Mouse (Mus musculus): ENCODE data around the gene Anxa2. TPM values are rescaled to one million over a fixed set of nuclear protein-coding genes. Genes with fewer than 3 reads are reported as not detected.

The Anxa2 gene
- polyA plus RNA-seq, 1 experiment from 2014 or later = 544 TPM

GRCm38 (mm10) chr9:69463046-69463445, 9.6 kb downstream of the Anxa2 start:
- Histone ChIP-seq H3K9ac (no peak overlapping the region), H3K27me3 (no peaks in the 10 kb centered on the region), H3K4me2 (no peak overlapping the region), H3K36me3 (peaks cover 39% of the 10 kb centered on the region), H3K9me3 (replicated peaks) (no peaks in the 10 kb centered on the region), H3K4me3 (no peak overlapping the region), H3K27ac (no peak overlapping the region), H3K4me1 (replicated peaks) (peaks cover 52% of the 10 kb centered on the region)
- 70% methylated on average over 2 of the region's 2 CpGs for WGBS
- no peak for ATAC-seq (replicated peaks; ENCODE audit: insufficient number of reproducible peaks, insufficient read depth, low FRiP score, low read depth)

DNA sequence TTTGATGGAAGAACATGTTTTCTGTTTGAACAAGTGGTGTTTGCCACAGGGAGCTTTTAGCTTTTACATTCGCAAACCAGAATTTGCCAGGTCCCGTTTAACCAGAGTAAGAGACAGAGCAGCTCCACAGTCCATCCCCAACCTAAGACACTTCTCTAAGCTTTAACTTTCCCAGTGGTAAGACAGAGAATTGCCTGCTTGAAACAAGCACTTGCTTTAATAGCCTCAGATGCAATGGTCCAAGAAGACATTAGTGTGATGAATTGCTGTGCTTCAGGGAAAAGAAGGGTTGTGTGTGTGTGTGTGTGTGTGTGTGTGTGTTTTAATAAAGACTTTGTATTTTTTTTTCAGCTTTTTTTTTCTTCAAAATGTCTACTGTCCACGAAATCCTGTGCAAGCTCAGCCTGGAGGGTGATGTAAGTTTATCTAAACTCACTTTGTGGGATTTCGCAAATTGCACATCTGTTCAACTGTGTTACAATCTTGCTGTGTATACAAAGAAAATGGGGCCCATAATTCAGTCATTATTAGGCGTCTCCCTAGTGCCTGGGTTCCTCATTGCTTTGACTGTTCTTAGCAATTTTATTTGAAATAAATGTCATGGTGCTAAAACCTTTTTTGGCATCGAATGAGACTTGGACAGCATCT, 10.8 kb downstream of the Anxa2 start:
- no peak overlapping the region for H3K4me3 ChIP-seq
- H3K27me3 ChIP-seq = no peaks in the 10 kb centered on the region
- no peak for ATAC-seq (replicated peaks; ENCODE audit: insufficient number of reproducible peaks, insufficient read depth, low FRiP score, low read depth)
- H3K9ac ChIP-seq = no peak overlapping the region
- H3K4me2 ChIP-seq = no peak overlapping the region
- no peaks in the 10 kb centered on the region for H3K9me3 ChIP-seq (replicated peaks)
- peaks cover 47% of the 10 kb centered on the region for H3K36me3 ChIP-seq
- WGBS = 80% methylated on average over 6 of the region's 6 CpGs
- H3K27ac ChIP-seq = no peak overlapping the region
- H3K4me1 ChIP-seq (replicated peaks) = peaks cover 50% of the 10 kb centered on the region

- no peak overlapping the region for H3K27ac ChIP-seq
- no peak overlapping the region for H3K4me3 ChIP-seq
- no peak overlapping the region for H3K4me2 ChIP-seq
- H3K9me3 ChIP-seq (replicated peaks) = no peaks in the 10 kb centered on the region
- no peaks in the 10 kb centered on the region for H3K27me3 ChIP-seq
- peaks cover 55% of the 10 kb centered on the region for H3K4me1 ChIP-seq (replicated peaks)
- ATAC-seq (replicated peaks; ENCODE audit: insufficient number of reproducible peaks, insufficient read depth, low FRiP score, low read depth) = no peak
- H3K9ac ChIP-seq = no peak overlapping the region
- H3K36me3 ChIP-seq = peaks cover 52% of the 10 kb centered on the region
- 77% methylated on average over 4 of the region's 4 CpGs for WGBS
These were observed 12.7 kb downstream of the Anxa2 start for GRCm38 (mm10) chr9:69466098-69466497.

GRCm38 (mm10) chr9:69467310-69467939, 14.0 kb downstream of the Anxa2 start:
- Histone ChIP-seq H3K27ac (peak overlapping the region; percentile 35), H3K9ac (no peak overlapping the region), H3K27me3 (no peaks in the 10 kb centered on the region), H3K4me1 (replicated peaks) (peaks cover 66% of the 10 kb centered on the region), H3K36me3 (peaks cover 45% of the 10 kb centered on the region), H3K9me3 (replicated peaks) (no peaks in the 10 kb centered on the region), H3K4me3 (no peak overlapping the region), H3K4me2 (no peak overlapping the region)
- WGBS = 54% methylated on average over 10 of the region's 10 CpGs
- ATAC-seq (replicated peaks; ENCODE audit: insufficient number of reproducible peaks, insufficient read depth, low FRiP score, low read depth) = no peak

DNA sequence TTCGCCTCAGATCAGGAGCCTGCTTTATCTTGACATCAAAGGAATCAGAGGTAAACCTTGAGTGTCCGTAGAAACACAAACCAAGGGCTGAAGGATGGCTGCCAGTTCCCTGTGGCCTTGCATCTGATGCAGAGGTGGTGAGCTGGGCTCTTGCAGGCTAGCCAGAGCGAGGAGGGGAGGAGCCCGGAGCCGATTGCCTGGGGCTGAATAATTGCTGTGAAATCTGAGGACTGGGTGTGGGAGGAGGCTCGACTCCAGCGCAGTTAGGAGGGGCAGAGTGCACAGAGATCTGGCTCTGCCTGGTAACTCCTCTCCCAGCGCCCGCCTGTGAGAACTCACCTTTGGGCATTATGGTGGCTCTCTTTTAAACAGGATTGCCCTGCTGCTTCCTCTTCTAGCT, 15.6 kb downstream of the Anxa2 start:
- WGBS = 18% methylated on average over 9 of the region's 9 CpGs
- H3K4me2 ChIP-seq = no peak overlapping the region
- no peak overlapping the region for H3K4me3 ChIP-seq
- no peaks in the 10 kb centered on the region for H3K9me3 ChIP-seq (replicated peaks)
- H3K36me3 ChIP-seq = peaks cover 47% of the 10 kb centered on the region
- no peak overlapping the region for H3K9ac ChIP-seq
- no peaks in the 10 kb centered on the region for H3K27me3 ChIP-seq
- H3K4me1 ChIP-seq (replicated peaks) = peaks cover 80% of the 10 kb centered on the region
- ATAC-seq (replicated peaks; ENCODE audit: insufficient number of reproducible peaks, insufficient read depth, low FRiP score, low read depth) = peak; percentile 68
- H3K27ac ChIP-seq = peak overlapping the region; percentile 91

GRCm38 (mm10) chr9:69470362-69470761, 16.9 kb downstream of the Anxa2 start:
- Histone ChIP-seq H3K36me3 (peaks cover 45% of the 10 kb centered on the region), H3K4me3 (no peak overlapping the region), H3K4me2 (peak overlapping the region; percentile 35), H3K4me1 (replicated peaks) (peaks cover 77% of the 10 kb centered on the region), H3K27me3 (no peaks in the 10 kb centered on the region), H3K27ac (peak overlapping the region; percentile 91), H3K9me3 (replicated peaks) (no peaks in the 10 kb centered on the region), H3K9ac (no peak overlapping the region)
- WGBS = 43% methylated on average over 5 of the region's 5 CpGs
- no peak for ATAC-seq (replicated peaks; ENCODE audit: insufficient number of reproducible peaks, insufficient read depth, low FRiP score, low read depth)

GRCm38 (mm10) chr9:69470921-69471320, 17.5 kb downstream of the Anxa2 start:
- H3K9ac ChIP-seq = no peak overlapping the region
- no peak overlapping the region for H3K4me3 ChIP-seq
- peaks cover 71% of the 10 kb centered on the region for H3K4me1 ChIP-seq (replicated peaks)
- H3K4me2 ChIP-seq = peak overlapping the region; percentile 35
- H3K9me3 ChIP-seq (replicated peaks) = no peaks in the 10 kb centered on the region
- peaks cover 40% of the 10 kb centered on the region for H3K36me3 ChIP-seq
- peak; percentile 75 for ATAC-seq (replicated peaks; ENCODE audit: insufficient number of reproducible peaks, insufficient read depth, low FRiP score, low read depth)
- no peaks in the 10 kb centered on the region for H3K27me3 ChIP-seq
- WGBS = 2% methylated on average over 6 of the region's 6 CpGs
- H3K27ac ChIP-seq = peak overlapping the region; percentile 91

DNA sequence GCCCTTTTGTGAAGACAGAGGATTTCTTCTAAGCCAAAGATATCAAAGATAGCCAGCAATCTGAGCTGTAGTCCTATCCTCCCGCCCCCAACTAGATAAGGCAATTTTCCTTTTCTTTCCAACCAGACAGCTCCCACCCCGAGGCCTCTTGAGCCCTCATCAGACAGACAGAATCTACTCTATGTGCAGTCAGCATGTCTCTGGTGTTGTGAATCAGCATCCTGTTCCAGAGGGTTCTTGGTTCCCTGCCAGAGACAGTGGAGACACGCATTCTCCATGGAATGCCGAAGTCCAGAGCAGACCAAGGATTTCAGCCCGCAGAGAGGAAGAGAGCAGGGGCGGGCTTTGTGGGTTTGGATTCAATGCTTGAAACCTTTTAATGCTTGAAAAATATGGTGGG, 19.3 kb downstream of the Anxa2 start:
- H3K4me1 ChIP-seq (replicated peaks) = peaks cover 73% of the 10 kb centered on the region
- no peak overlapping the region for H3K9ac ChIP-seq
- no peak overlapping the region for H3K4me2 ChIP-seq
- WGBS = 17% methylated on average over 6 of the region's 6 CpGs
- H3K27ac ChIP-seq = peak overlapping the region; percentile 91
- no peaks in the 10 kb centered on the region for H3K27me3 ChIP-seq
- peaks cover 33% of the 10 kb centered on the region for H3K36me3 ChIP-seq
- no peaks in the 10 kb centered on the region for H3K9me3 ChIP-seq (replicated peaks)
- ATAC-seq (replicated peaks; ENCODE audit: insufficient number of reproducible peaks, insufficient read depth, low FRiP score, low read depth) = peak; percentile 66
- H3K4me3 ChIP-seq = no peak overlapping the region

DNA sequence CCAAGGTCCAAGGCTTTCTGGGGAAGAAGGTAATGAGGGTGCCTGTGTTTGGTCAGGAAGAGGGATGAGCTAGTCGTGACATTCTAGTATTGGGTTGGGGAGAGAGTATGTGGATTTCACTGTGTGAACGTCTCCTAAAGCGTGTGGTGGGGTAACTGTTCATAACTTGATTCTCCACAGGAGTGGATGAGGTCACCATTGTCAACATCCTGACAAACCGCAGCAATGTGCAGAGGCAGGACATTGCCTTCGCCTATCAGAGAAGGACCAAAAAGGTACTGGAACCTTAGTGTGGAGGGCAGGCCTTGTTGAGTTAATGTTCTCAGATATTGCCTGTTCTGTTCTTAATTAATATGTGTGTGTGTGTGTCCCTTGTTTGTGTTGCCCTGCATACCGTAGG, 22.5 kb downstream of the Anxa2 start:
- Histone ChIP-seq H3K4me1 (replicated peaks) (peaks cover 66% of the 10 kb centered on the region), H3K4me3 (no peak overlapping the region), H3K9me3 (replicated peaks) (no peaks in the 10 kb centered on the region), H3K27ac (0 out of 2 replicates have a peak overlapping the region, but pooled peaks have one; percentile 5), H3K4me2 (no peak overlapping the region), H3K36me3 (peaks cover 32% of the 10 kb centered on the region), H3K27me3 (no peaks in the 10 kb centered on the region), H3K9ac (no peak overlapping the region)
- ATAC-seq (replicated peaks; ENCODE audit: insufficient number of reproducible peaks, insufficient read depth, low FRiP score, low read depth) = no peak
- WGBS = 56% methylated on average over 6 of the region's 6 CpGs

DNA sequence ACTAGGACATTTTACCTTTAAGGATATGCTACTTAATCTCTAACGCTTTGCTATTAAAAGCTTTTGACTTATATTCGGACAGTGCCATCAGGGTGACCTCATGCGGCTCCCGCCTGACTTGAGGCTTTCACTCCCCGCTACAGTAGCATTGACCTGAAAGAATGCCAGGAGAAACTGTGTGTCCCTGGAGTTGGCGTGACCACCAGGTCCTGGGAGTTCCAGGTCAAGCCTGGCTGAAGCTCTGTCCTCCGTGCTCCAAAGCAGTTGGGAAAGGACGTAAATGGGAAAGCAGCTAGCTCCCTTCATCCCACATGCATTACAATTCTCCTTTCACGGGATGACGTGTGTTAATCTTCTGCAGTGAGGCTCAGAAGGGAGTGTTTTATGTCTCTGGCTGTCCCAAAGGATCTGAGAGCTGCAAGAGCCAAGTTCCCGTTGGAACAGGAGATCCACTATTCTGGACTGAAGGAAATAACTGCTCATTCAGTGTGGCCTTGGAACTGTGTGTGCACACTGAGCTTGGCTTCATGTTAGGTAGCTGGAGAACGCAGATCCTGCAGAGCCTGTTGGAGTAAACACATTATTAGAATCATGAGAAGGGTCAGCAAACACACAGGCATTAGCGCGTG, 23.9 kb downstream of the Anxa2 start:
- H3K27ac ChIP-seq = peak overlapping the region; percentile 70
- H3K9ac ChIP-seq = no peak overlapping the region
- H3K36me3 ChIP-seq = peaks cover 44% of the 10 kb centered on the region
- no peaks in the 10 kb centered on the region for H3K27me3 ChIP-seq
- no peak for ATAC-seq (replicated peaks; ENCODE audit: insufficient number of reproducible peaks, insufficient read depth, low FRiP score, low read depth)
- H3K4me3 ChIP-seq = no peak overlapping the region
- H3K9me3 ChIP-seq (replicated peaks) = no peaks in the 10 kb centered on the region
- WGBS = 34% methylated on average over 14 of the region's 14 CpGs
- peaks cover 53% of the 10 kb centered on the region for H3K4me1 ChIP-seq (replicated peaks)
- no peak overlapping the region for H3K4me2 ChIP-seq

DNA sequence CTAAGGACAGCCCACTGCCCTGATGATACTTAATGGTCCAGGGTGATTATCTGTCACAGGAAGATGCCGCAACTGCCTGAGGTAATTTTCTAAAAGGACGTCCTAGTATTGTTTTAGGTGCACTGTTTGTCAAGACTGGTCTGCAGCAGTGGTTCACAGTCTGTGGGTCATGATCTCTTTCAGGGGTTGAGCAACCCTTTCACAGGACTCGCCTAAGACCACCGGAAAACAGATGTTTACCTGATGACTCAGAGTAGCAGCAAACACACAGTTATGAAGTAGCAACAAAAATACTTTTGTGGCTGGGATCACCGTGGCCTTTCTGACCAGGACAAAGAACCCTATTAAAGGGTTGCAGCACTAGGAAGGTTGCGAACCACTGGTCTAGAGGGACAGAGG, 24.4 kb downstream of the Anxa2 start:
- Histone ChIP-seq H3K4me2 (no peak overlapping the region), H3K27ac (peak overlapping the region; percentile 70), H3K36me3 (peaks cover 48% of the 10 kb centered on the region), H3K9ac (no peak overlapping the region), H3K9me3 (replicated peaks) (no peaks in the 10 kb centered on the region), H3K4me3 (no peak overlapping the region), H3K27me3 (no peaks in the 10 kb centered on the region), H3K4me1 (replicated peaks) (peaks cover 48% of the 10 kb centered on the region)
- no peak for ATAC-seq (replicated peaks; ENCODE audit: insufficient number of reproducible peaks, insufficient read depth, low FRiP score, low read depth)
- WGBS = 57% methylated on average over 6 of the region's 6 CpGs
